Mouse (Mus musculus): ENCODE measurements around the gene Slc15a5. TPM values are rescaled to one million over a fixed set of nuclear protein-coding genes. Genes with fewer than 3 reads are reported as not detected.

The Slc15a5 gene
- total RNA-seq, 2 experiments from 2014 or later, result not detected

DNA sequence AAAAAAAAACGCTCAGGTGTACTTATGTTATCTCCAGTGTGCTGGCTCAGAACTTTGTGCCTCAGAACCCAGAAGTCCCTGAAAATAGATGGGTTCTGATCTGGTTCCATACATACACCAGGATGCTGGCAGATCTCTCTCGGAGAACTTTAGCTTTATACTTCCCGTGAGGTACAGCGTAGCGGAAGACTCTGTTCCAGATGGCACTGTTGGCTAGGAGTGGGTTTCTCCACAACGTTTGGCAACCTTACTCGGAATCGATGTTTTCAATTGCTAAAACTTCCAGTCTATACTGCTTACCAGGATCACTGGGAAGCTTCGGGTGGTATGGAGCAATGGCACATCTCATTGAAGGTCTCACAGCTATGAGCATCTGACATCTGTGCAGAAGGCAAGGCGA lies 9.8 kb downstream of the Slc15a5 start:
- intact Hi-C loops (cut with DNase I), result no loop called here
- DNase-seq, result no peak

DNA sequence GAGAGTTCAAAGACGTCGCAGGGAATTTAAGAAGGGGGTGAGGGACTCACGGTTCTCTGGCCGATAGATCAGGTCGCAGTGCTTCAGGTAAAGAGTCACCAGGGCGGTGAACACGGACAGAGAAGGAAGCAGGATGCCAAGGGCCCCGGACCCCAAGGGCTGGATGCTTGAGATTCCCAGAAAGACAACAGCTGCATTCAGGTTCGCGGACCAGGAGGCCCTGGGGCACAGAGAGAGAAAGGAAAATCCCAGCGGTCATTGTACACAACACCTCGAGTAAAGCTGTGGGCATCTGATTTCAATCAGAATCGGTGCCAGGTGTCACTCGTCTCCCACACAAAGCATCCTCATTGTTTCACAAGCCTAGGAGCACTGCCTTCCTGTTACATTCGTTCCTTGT lies 24.1 kb downstream of the Slc15a5 start:
- no peak for DNase-seq
- intact Hi-C loops (cut with DNase I), result no loop called here

DNA sequence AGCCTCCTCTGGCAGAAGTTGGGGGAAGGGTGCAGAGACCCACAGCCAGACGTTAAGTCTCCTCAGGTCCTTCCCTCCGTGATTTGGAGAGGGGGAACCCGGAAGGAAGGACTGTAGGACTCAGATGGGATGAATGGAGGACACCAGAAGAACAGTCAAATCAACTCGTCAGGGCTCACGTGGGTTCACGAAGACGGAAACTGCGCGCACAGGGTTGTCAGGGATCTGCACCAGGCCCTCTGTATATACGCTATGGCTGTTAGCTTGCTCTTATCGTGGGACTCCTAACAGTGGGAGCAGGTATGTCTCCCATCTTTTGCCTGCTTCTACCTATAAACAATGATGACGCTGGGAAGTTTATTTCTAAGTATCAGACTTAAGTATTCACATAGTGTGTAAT lies 24.8 kb downstream of the Slc15a5 start:
- intact Hi-C loops (cut with DNase I), result no loop called here

DNA sequence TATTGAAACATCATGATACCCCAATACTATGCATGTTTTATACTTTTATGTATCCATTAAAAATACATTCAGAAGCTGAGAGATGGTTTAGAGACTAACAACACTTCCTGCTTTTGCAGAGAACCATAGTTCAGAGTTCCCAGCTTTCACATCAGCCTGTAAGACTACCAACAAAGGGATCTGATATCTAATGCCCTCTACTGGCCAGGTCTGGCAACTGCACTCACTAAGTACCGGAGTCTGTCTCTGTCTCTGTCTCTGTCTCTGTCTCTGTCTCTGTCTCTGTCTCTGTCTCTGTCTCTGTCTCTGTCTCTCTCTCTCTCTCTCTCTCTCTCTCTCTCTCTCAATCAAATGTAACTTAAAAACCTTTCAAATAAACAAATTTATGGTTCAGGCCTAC lies 25.6 kb downstream of the Slc15a5 start:
- intact Hi-C loops (cut with DNase I), result no loop called here
- DNase-seq, result no peak

More for the DNA sequence above, 24.8 kb downstream of the Slc15a5 start:
- DNase-seq, result no peak

DNA sequence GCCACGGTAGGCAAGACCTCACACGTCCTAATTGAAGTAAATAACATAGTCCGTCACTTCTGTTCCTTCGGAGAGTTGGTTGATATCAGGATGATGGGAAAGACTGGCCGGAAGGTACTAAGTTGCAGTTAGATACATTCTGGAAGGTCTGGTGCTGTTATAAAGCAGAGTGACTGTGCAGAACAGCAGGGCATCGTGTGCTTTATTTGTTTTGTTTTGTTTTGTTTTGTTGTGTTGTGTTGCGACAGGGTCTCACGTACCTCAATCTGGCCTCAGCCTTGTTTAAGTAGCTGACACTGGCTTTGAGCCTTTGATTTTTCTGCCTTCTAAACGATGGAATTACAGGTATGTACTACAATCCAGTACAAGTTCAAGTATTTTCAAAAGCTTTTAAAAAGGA lies 26.0 kb downstream of the Slc15a5 start:
- intact Hi-C loops (cut with DNase I), result no loop called here
- DNase-seq, result no peak

GRCm38 (mm10) chr6:138045364-138045763 lies 34.4 kb downstream of the Slc15a5 start:
- no peak for DNase-seq
- intact Hi-C loops (cut with DNase I), result no loop called here

DNA sequence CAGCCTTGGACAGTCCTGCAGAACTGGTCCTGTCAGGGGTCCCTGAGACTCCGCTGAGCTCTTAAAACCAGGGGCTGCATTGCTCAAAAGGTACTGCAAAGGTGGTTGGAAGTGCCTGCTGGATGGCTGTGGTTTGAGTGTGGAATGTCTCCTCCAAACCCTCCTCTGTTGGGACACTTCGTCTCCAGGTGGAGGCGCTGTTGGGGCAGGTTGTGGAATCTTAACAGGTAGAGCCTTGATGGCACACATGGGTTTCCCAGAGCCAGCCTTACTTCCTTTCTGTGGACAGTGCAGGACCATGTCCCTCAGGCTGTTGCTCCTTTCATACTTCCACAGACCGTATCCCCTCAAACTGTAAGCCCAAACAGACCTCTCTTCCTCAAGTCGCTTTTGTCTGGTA lies 36.8 kb downstream of the Slc15a5 start:
- DNase-seq, result no peak
- intact Hi-C loops (cut with DNase I), result no loop called here

DNA sequence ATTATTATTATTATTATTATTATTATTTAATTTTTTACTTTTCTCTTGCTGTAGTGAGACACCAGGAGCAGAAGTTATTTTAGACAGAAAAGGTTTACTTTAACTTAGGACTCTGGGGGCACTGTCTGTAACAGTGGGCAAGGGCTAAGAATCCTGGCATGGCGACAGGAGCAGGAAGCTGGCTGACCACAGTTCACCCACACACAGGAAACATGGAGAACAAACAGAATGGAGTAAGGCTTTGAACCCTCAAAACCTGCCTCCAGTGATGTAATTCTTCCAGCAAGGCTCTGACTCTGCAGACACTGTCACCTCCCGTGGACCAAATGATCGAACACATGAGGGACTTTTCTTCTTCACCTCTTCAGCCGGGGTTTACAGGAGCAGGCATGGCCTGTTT lies 37.9 kb downstream of the Slc15a5 start:
- intact Hi-C loops (cut with DNase I), result no loop called here
- no peak for DNase-seq

- DNase-seq, result no peak
- intact Hi-C loops (cut with DNase I), result no loop called here
Observed at GRCm38 (mm10) chr6:138037587-138037986, 42.1 kb downstream of the Slc15a5 start.

GRCm38 (mm10) chr6:138036891-138037290 lies 42.8 kb downstream of the Slc15a5 start:
- DNase-seq, result no peak
- intact Hi-C loops (cut with DNase I), result no loop called here

DNA sequence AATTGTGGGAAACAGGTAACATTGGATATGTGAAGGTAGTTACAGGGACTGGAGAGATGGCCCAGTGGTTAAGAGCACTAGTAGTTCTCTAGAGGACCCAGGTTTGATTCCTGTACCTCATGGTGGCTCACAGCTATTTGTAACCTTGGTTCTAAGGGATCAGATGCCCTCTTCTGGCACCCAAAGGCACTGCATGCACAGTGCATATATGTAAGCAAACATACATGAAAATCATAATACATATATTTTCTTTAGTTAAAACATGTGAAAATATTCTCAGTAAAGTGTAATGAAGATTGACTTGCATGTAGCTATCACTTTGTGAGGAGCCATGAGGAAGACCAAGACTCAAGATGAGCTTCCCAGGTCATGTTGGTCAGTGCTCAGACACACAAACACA lies 62.8 kb downstream of the Slc15a5 start:
- DNase-seq, result no peak
- intact Hi-C loops (cut with DNase I), result no loop called here

GRCm38 (mm10) chr6:138014976-138015674 lies 64.6 kb downstream of the Slc15a5 start:
- intact Hi-C loops (cut with DNase I), result no loop called here
- no peak for DNase-seq

DNA sequence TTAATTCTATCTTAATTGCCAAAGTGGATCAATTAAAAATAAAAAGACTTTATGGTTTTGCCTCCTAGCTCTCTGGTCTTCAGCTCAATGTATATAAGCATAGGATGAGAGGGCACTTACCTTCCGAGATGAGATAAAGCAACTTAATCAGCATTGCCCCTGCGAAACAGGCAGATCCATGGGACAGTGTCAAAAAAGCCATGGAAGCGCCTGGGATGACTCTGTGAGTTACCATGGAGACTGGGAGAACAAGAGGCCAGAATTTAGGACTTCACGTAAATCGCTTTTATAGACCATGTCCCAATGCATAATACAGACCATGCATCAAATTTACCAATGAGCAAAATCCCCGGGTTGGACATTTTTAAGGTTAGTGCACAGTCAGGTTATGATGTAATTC lies 67.8 kb downstream of the Slc15a5 start:
- intact Hi-C loops (cut with DNase I), result no loop called here
- no peak for DNase-seq

DNA sequence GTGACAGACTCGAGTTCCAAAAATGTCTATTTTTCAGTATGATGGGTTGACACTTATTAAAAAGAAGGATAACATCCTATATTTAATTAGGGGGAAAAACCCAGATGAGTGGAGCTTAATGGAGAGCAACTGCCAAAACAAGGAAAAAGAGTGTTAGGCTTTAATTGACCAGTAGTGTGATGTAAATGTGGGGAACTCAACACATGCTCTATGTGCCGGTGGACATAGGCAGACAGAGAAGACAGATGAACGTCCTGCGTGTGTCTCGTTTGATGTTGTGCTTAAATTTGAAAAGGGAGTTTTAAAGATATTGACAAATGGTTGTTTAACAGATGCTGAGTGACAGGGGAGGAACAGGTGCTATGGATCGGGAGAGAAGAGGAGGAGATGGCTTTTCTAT lies 72.0 kb downstream of the Slc15a5 start:
- intact Hi-C loops (cut with DNase I), result loop anchor here (10.0 kb wide), 1 partner anchor 377 kb away; no protein-coding TSS in a partner anchor
- no peak for DNase-seq

DNA sequence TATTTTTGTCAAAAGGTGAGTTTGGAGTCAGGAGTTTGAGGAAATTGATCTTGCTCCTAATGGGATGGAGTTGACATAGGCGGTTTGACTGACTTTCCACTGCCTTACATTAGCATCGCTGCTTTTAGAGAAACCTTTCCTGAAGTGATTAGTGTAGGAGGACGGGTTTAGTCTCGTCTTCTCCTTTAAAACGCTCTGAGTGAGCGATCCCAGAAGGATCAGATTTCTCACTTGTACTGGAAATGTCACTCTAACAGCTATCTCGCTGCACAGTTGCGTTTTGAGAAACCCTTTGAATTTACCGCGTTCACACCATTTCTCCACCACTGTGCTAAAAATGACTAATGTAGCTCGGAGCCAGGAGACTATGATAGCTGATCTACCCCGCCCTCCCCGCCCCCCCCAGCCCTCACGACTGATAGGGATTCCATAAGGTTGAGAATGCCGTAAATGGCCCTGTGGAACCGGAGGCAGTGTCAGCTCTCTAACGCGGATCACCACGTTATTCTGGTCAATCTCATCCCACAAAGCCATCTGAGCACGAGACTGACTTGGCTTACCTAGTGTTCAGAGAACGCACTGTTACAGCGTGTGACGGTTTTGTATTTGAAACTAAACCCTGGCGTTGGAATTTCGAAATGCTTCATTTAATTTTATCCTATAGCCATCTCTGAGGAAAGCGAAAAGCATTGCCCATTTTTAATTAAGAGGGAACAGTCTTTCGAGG lies 73.0 kb downstream of the Slc15a5 start:
- intact Hi-C loops (cut with DNase I), result loop anchor here (10.0 kb wide), 1 partner anchor 378 kb away; no protein-coding TSS in a partner anchor
- no peak for DNase-seq

GRCm38 (mm10) chr6:137989853-137990252 lies 89.9 kb downstream of the Slc15a5 start:
- no peak for DNase-seq
- intact Hi-C loops (cut with DNase I), result loop anchor here (10.0 kb wide), 2 partner anchors 165 to 435 kb away; no protein-coding TSS in a partner anchor

GRCm38 (mm10) chr6:137985169-137985568 lies 94.5 kb downstream of the Slc15a5 start:
- DNase-seq, result no peak
- intact Hi-C loops (cut with DNase I), result loop anchor here (10.0 kb wide), 1 partner anchor 440 kb away; no protein-coding TSS in a partner anchor

- no peak for DNase-seq
Observed at GRCm38 (mm10) chr6:137982195-137982737, 97.5 kb downstream of the Slc15a5 start.

GRCm38 (mm10) chr6:137980905-137981696 lies 98.6 kb downstream of the Slc15a5 start:
- no peak for DNase-seq
- intact Hi-C loops (cut with DNase I), result loop anchor here (10.0 kb wide), 1 partner anchor 444 kb away; no protein-coding TSS in a partner anchor

More at GRCm38 (mm10) chr6:137982195-137982737, 97.5 kb downstream of the Slc15a5 start:
- intact Hi-C loops (cut with DNase I), result loop anchor here (10.0 kb wide), 1 partner anchor 443 kb away; no protein-coding TSS in a partner anchor

DNA sequence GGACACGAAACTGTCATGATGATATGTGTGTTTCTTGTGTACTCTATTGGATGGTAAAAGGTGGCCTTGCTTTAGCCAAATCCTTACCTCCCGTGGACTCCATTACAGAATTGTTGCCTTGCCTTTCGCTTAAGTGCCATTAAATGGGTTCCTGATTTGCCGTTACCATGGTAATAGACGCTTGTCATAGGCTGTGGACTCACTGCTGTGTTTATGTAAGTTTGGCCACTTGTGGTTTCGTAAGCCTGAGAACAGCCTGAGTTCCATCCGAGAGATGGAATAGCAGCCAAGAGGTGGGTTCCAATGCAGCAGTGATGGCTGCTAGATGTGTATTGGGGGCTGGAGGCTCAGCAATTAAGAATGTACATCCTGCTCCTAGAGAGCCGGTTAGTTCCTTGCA lies 99.3 kb downstream of the Slc15a5 start:
- intact Hi-C loops (cut with DNase I), result loop anchor here (10.0 kb wide), 1 partner anchor 444 kb away; no protein-coding TSS in a partner anchor
- DNase-seq, result no peak

DNA sequence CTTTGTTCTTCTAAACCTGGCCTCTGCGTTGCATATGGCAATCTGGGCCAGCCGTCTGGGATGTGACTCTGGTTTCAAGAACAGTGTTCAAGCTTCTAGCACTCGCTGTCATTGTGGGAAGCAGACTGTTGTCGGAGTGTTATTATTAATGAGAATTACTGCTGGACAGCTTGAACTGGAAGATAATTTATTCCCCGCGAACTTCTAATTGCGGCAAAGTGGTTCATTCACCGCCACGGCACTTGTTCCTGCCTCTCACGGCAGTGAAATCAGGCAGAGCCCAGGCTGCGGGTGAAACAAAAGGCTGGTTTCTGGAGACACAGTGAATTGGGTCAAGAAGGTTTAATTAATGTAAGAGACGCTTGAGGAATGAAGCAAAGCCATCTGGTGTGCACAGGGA lies 99.9 kb downstream of the Slc15a5 start:
- intact Hi-C loops (cut with DNase I), result loop anchor here (10.0 kb wide), 1 partner anchor 445 kb away; no protein-coding TSS in a partner anchor
- DNase-seq, result no peak

Data from left cerebral cortex, postnatal 4 days (tissue).